Mouse (Mus musculus): ENCODE measurements around the gene Elane.

Gene Elane

DNA sequence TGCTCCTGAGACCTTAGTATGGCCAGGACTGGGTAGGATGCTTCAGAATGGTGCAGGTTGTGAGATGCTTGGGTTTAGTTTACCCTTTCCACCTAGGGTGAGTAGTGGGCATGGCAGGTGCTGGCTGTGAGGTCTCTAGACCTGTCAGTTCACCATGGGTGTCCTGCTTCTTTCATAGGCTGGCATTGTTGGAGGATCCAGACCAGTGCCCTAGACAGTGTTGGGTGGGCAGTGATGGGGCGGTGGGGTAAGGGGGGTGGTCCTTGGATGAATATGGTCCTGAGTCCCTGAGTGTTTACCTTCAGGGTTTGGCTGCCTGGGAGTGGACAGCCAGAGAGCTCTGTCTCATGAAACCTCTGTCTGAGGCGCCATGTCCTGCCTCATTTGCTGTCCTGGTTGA, 28.2 kb upstream of the Elane start:
- no peak for DNase-seq (ENCODE audit: low spot score)

DNA sequence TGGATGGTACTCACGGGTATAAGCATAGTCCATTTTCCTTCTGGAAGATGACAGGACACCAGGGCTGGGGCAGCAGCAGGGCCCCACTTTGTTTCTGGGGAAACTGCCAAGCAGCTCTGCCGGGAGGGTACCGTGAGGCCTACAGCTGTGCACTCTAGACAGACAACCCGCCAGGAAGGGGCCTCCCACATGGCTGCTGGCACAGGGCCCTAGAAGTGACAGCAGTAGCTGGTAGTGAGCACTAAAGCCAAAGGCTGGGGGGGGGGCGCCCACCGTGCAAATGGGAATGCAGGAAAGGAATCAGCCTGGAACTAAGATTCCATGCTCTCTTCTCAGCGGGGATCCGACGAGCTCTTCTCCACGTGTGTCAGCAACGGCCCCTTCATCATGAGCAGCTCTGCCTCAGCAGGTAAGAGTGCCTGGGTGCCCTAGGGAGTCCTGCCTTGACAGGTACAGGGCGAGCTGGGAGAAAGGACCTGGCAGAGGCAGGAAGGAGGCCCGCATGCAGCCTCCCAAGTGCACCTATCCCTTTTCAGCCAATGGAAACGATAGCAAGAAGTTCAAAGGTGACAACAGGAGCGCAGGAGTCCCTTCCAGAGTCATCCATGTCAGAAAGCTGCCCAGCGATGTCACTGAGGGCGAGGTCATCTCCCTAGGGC, 27.5 kb upstream of the Elane start:
- DNase-seq (ENCODE audit: low spot score) = peak; percentile 87

DNA sequence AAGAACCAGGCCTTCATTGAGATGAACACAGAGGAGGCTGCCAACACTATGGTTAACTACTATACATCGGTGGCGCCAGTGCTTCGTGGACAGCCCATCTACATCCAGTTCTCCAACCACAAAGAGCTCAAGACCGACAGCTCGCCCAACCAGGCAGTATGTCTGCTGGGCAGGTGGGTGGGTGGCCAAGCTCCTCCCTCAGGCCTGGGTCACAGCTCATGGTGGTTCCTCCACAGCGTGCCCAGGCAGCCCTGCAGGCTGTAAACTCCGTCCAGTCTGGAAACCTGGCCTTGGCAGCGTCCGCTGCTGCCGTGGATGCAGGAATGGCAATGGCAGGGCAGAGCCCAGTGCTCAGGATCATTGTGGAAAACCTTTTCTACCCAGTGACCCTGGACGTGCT, 26.9 kb upstream of the Elane start:
- no peak for DNase-seq (ENCODE audit: low spot score)

DNA sequence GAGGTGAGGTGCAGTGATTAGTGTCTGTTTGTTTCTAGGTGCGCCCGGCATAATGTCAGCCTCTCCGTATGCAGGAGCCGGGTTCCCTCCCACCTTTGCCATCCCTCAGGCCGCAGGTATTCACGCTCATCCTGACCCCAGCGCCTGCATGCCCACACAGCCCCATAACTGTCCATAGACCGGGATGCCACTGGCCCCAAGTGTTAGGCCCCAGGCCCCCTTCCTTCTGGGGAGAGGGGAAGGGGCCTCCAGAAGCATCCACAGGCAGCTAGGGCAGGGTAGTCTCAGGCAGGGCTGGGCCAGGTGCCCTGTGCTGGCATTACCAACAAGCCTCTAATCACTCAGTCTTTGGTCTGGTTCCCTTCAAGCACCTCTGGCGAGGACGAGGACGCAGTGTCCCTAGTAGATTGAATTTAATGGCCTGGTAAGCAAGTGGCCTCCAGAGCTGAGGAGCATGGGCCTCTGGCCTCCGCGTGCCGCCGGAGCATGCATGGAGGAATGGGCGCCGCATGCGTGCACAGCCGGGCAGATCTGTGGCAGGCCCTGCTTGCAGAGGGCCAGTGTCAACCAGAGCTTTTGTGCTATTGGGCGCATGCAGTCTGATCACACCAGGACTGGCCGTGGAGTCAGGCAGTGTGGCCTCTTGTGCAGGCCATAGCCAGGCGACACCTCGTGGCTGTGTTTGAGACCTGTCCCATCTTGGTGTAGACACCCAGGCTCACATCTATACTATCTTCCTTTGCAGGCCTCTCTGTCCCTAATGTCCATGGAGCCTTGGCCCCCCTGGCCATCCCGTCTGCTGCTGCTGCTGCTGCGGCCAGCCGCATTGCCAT, 25.8 kb upstream of the Elane start:
- no peak for DNase-seq (ENCODE audit: low spot score)

DNA sequence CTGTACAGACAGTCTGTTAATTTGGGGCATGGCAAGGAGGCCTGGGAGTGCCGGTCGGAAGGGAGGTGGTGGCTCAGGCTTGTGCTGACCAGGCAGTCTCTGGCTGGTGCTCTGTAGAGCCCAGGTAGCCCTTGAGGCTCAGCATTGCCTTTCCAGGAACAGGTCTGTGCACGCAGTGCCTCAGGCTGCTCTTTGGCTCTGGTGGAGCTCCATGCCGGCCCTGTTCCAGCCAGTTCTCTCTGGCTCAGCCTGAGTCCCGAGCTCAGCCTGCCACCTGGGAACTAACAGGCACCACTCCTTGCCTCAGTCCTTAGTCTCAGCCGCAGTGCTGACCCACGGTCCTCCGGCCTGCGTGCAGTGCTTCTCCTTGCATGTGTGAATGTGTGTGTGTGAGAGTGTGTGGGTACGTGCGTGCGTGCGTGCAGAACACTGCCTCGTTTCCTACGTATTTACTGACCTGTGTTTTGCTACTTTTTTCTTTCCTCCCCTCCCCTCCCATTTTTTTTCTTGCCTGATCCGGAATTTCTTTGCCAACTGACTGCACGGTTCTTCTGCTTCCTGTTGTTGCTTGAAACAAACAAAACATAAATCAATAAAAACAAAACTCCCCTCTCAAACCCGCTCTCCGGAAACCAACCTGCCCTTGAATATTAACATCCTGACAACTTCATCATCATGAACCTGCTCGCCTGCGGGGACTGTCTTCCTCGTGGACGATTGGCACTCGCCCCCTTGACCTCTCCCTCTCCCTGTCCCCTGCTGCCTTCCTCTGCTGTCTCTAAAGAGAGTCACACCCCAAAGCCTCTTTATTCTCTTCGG, 24.6 kb upstream of the Elane start:
- DNase-seq (ENCODE audit: low spot score) = no peak

DNA sequence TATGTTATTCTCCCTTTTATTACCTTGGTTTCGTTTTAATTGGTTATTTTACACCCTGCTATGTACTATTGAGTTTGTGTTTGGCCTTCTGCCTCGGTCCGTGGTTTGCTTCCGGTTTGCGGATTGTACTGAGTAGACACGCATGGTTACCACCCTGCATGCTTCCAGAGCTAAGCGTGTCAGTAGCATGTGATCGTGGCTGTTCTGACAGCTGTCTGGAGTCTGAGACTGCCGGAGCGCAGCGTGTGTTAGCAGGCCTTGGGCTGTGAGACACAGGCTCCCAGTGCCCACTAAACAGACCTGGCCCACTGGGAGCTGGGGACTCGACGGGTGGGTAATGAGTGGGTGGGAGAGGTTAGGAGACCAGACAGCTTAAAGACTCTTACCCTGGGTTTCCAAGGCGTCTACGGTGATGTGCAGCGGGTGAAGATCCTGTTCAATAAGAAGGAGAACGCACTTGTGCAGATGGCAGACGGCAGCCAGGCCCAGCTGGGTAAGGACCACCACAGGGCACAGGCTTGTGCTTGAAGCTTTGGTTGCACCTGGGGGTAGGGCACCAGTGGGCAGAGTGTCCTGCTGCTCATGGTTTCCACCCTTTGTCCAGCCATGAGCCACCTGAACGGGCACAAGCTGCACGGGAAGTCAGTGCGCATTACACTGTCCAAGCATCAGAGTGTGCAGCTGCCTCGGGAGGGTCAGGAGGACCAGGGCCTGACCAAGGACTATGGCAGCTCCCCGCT, 23.8 kb upstream of the Elane start:
- DNase-seq (ENCODE audit: low spot score) = no peak

DNA sequence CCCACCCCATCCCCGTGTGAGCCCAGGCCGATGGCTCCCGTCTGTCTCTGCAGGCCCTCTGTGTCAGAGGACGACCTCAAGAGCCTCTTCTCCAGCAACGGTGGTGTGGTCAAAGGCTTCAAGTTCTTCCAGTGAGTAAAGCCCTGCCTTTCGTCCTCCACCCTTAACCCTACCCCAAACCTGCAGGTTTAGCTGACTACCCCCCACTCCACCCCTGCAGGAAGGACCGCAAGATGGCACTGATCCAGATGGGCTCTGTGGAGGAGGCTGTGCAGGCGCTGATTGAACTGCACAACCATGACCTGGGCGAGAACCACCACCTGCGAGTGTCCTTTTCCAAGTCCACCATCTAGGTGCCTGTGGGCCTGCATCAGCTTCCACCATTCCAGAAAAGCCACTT, 23.1 kb upstream of the Elane start:
- DNase-seq (ENCODE audit: low spot score) = no peak

DNA sequence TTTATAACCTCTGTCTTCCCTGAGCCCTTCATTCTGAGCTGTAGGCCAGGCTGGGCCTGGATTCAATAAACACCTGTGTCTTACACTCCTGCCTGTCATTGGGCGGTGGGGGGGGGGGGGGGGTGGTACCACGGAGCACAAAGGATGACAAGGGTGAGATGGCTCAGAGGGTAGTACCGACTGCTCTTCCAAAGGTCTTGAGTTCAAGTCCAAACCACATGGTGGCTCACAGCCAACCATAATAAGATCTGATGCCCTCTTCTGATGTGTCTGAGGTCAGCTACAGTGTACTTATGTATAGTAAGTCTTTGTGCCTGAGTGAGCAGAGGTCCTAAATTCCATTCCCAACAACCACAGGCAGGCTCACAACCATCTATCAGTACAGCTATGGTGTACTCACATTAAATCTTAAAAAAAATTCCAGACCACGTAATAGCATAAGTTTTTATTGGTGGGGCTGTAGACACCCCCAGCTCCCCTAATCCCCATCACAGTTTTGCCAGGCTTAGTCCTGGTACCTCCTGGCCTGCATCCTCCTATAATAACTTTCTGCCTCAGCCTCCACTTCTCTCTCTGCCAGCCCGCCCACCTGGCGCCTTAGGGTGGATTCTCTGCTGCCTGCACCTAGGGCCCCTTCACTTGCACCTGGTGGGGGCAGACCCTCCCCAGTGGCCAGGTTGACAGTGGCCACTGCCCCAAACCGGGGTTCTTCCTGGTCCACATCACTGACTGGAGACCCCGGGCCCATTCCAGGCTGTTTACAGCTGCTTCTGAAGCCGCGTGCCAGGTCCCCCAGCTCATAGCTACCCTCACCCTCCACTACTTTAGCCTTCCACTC, 21.5 kb upstream of the Elane start:
- DNase-seq (ENCODE audit: low spot score) = peak; percentile 46

DNA sequence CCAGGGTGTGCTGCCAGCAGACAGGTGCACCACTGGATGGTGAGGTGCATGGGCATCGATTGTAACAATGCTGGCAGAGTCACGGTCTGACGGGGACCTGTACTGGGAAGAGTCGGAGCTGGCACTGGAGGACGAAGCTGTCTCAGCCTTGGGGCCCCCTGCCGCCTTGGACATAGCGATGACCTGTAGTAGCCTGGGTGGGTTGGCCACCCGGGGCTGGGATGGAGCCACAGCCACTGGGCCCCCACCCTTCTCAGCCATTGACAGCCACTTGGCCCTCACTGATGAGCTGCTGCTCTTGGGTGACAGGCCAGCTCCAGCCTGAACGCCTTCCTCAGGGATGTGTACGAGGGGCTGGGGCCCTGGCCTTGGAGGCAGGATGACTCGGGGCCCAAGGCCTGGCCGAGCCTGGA, 20.9 kb upstream of the Elane start:
- DNase-seq (ENCODE audit: low spot score) = no peak

DNA sequence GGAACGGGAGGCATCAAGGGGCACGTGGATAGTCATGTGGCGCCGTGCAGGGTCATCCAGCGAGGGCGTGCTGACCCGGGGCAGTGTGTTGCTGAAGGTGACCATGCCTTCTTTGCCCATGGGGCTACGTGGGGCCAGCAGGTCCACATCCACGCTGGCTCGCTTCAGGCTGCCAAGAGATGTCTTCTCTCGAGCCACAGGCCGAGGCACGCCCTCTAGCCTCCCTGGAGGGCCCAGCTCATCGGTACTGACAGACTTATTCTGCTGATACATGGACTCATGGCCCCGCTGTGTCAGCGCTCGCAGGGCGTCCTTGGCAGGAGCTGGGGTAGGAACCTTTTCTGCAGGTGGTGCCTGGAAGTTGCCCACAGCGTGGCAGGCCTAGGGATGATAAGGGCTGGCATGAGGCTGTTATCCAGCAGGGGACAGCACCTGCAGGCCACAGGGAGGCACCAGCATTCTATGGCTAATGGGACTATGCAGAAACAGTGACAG, 20.2 kb upstream of the Elane start:
- DNase-seq (ENCODE audit: low spot score) = peak; percentile 45

DNA sequence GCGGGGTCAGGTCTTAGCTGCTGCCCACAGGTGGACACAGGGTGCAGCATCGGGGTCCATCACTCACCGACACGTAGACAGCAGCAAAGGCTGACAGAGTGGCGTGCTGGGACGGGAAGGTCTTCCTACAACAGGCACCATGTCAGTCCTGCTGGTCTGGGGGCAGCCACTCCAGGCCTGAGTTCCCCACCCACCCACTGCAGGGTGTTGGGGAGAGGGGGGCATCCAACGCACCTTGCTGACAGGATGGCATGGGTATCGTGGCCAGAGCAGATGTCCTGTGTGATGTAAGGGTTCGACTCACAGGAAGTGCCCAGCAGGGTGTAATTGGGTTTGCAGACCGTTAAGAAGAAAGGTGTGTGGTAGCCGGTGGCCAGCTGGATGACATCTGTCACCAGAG, 19.4 kb upstream of the Elane start:
- no peak for DNase-seq (ENCODE audit: low spot score)

DNA sequence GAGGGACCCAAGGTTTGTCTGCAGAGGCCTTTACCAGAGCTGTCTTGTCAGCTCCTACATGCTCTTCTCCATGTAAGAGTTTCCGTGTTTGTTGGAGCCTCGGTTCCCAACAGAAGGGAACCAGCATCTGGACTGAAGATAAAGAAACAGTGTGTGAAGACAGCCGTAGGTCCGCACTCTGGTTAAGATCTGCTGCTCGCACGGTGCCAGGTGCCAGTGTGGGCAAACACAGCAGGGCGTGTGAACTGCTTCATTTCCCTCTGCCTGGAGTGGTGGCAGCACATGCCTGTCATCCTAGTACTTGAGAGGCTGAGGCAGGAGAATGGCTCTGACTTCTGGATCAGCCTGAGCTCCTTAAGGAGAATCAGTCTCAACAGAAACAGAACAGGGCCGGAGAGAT, 14.2 kb upstream of the Elane start:
- no peak for DNase-seq (ENCODE audit: low spot score)

DNA sequence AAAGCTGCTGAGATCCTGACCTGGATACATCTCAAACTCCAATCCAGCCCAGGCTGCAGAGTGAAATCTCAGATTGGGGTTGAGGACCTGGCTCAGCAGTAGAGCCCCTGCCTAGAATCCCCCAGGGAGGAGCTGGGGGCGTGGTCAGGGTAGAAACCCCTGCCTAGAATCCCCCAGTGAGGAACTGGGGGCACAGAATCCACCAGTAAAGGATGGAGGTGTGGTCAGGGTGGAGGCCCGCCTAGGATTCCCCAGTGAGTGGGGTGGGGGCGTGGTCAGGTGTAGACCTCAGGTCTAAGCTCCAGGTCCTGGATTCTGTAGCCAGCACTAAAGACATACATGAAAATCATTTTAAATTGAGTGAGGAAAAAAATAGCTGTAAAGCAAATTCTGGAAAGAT, 13.2 kb upstream of the Elane start:
- no peak for DNase-seq (ENCODE audit: low spot score)

DNA sequence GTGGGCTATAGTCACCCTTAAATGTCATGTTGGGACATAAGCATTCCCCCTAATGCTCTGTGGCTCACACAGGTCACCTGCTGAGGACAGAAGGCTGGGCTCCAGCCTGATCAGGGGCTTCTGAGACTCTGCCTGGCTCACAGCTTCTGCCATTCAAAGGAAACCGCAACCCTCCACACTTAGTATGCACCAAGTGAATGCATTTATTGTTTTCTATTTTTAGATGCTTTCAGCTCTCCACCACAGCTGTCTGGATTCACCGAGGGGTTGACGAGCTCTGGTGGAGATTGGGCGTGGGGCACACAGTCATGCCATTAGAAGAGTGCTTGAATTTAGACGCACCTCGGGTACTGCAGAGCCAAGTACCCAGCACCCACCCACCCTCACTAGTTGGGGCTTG, 12.7 kb upstream of the Elane start:
- DNase-seq (ENCODE audit: low spot score) = no peak

DNA sequence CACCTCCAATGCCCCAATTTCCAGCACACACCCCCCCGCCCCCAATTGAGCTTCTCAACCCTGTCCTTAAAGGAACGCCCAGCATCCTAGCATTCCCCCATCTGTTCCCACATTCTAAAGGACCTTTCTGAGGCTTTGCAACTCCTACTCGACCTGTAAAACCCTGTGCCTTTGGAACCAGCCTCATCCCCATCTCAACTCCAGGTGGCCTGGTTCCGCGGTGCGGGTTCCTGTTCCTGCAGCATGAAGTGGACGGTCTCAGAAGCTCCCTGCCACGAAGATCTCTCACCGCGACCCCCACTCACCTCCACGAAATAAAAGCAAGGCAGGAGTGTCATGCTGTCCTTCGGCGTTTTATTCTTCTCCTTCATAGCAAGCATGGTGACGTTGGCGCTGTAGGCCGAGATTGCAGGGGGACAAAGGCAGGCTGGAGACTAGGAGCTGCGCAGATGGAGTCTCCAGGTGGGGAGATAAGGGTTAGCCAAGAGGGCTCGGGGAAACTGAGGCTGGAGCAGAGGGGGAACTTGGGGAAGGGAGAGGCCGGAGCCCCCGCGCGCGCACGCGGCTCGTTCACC, 12.2 kb upstream of the Elane start:
- no peak for DNase-seq (ENCODE audit: low spot score)

DNA sequence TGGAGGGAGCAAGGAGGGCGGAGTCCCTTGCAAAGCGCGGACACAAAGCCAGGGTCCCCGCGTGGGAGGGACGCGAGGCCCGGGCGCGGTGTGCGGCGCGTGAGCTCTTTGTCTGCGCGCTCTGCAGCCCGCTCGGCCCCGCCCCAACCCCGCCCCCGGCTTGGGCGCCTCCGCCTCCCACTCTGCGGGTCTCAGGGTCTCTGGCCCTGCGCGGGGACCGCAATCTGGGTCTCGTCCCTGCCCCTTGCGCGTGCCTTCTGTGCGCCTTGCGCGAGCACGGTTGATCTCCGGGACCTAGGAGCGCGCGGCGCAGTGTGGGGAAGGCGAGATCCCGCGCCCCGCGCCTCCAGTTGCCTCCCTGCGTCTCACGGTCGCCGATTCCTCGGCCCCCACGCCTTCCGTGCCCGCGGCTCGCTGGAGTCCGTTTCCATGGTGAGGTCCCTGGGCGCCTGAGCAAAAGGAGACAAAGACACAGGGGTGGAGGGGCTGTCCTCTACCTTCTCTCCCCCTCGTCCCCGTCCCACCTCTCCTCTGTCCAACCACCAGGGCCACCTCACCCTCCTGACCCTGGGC, 11.7 kb upstream of the Elane start, which contains the start of the genes Prtn3 and Plppr3:
TSS of gene Prtn3 (plus strand) at position 187 of the 573 bp plus-strand sequence.
TSS of gene Plppr3 (minus strand) at position 345 of the 573 bp plus-strand sequence.
- no peak for DNase-seq (ENCODE audit: low spot score)

DNA sequence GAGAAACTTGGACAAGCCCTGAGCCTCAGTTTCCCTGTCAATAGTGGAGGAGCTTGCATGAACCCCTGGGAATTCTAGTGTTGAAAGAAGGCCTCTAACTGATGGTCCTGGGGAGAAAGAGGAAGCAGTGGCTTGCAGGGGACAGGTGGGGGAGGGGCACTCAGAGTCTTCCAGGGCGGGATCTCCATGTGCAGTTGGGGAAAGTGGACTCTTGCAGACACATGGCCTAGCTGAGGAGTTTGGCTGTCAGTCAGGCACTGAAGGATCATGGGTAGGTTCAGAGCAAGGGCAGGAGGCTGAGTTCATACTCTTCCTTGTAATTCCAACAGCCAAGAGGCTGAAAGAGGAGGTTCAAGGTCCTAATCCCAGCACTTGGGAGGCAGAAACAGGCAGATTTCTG, 8.9 kb upstream of the Elane start:
- peak; percentile 76 for DNase-seq (ENCODE audit: low spot score)

DNA sequence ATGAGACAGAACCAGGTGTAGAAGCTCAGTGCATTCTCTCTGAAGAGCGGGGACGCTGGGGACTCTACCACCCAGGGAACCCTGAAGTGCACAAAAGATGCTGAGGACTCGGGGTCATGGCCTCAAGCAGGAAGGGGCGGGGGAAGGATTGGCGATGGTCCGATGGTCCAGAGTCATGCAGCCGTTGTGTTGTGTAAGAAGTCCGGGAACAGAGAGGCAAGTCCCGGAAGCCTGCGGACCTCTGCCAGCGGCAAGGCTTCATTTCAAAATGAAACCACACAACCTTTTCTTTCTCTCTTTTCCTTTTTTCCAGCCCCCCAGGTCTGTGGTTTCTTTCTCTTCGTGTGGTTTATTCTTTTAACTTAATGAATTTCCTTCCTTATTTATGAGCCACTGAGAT, 8.3 kb upstream of the Elane start:
- DNase-seq (ENCODE audit: low spot score) = peak; percentile 67

DNA sequence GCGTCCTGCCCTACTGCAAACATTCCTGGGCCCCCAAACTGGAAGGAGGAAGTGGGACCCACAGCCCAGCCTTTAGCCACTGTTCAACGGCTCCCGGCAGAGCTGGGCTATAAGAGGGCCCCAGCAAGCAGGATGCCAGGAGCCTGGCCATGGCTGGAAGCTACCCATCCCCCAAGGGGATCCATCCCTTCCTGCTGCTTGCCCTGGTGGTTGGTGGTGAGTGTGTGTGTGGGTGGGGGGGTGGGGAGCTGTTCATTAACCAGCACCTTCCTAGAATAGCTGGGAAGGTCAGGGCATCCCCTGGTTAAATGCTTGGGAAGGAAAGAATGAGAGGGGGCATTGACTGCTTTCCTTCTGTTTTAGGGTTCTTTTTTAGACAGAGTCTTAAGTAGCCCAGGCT, 6.5 kb upstream of the Elane start:
- no peak for DNase-seq (ENCODE audit: low spot score)

DNA sequence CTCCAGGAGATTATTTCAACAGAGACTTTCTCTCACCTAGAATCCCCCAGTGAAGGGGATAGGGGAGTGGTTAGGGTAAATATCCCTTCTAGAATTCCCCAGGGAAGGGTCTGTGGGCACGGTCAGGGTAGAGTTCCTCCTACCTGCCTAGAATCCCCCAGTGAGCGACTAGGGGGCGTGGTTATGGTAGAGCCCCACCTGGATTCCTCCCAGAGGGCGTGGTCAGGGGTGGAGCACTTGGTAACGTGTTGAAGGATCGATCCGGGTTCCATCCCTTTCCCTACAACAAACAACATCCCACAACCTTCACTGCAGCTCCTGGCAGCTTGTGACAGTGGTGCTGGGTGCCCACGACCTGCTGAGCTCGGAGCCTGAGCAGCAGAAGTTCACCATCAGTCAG, 5.3 kb upstream of the Elane start:
- no peak for DNase-seq (ENCODE audit: low spot score)

Measured in adipocyte (in vitro differentiated cells).